In the genomic region with DNA sequence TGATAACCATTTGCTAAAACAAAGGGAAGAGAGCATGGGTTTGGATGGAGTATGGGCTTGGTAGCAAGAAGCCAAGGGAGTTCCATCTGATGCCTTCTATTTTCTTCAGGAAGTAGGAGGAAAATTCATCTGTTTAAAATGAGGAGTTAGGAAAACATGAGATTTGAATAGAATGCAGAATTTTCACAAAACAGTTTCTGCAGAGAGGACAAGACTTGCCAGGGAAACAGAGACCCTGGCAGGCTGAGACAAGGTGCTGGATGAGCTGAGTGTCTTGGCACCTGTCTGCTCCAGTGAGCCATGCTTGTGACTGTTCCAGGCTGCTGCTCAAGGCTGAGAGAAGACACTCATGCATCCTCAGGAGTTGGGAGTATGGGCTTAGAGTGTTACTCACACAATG, we compare ENCODE assay signal across 18 mouse cellular contexts.
"Had no signal": no experiment of that assay in that cellular context is flagged by ENCODE, and none has a peak within 500 bp of the region (broad histone marks: within the 10 kb centered on the region; RNA-seq: fewer than 3 reads in every experiment).

No protein-coding gene starts in this region.

- H3K4me1 ChIP-seq: intestine, embryonic 15.5 days; limb, embryonic 12.5 days; liver, embryonic 13.5 days; lung, embryonic 15.5 days; megakaryocyte, embryonic 14.5 days; neural tube, embryonic 12.5 days had no signal

- H3K9ac ChIP-seq: intestine, embryonic 15.5 days; limb, embryonic 12.5 days; liver, embryonic 13.5 days; liver, postnatal 0 days; lung, embryonic 15.5 days; midbrain, embryonic 15.5 days; neural tube, embryonic 12.5 days had no signal

- H3K27ac ChIP-seq: intestine, embryonic 15.5 days; limb, embryonic 12.5 days; liver, embryonic 13.5 days; lung, embryonic 15.5 days; macrophage; midbrain, embryonic 15.5 days; neural tube, embryonic 12.5 days had no signal

- H3K4me2 ChIP-seq: intestine, embryonic 15.5 days; limb, embryonic 12.5 days; liver, embryonic 13.5 days; lung, embryonic 15.5 days; midbrain, embryonic 11.5 days; midbrain, embryonic 15.5 days; neural tube, embryonic 12.5 days had no signal

- H3K4me3 ChIP-seq: intestine, embryonic 15.5 days; limb, embryonic 12.5 days; liver, embryonic 13.5 days; lung, embryonic 15.5 days; megakaryocyte, embryonic 14.5 days; midbrain, embryonic 15.5 days; neural tube, embryonic 12.5 days had no signal

- H3K9me3 ChIP-seq: intestine, embryonic 15.5 days; limb, embryonic 12.5 days; liver, embryonic 13.5 days; lung, embryonic 15.5 days; megakaryocyte, embryonic 14.5 days; midbrain, embryonic 15.5 days; neural tube, embryonic 12.5 days had no signal

- ATAC-seq: intestine, embryonic 15.5 days; liver, postnatal 0 days; midbrain, embryonic 15.5 days had no signal

- H3K27me3 ChIP-seq: intestine, embryonic 15.5 days; limb, embryonic 12.5 days; liver, embryonic 13.5 days; lung, embryonic 15.5 days; midbrain, embryonic 15.5 days; neural tube, embryonic 12.5 days had no signal

- H3K36me3 ChIP-seq: intestine, embryonic 15.5 days; limb, embryonic 12.5 days; liver, embryonic 13.5 days; lung, embryonic 15.5 days; midbrain, embryonic 15.5 days; neural tube, embryonic 12.5 days had no signal

- DNase-seq: kidney, adult 18-20 months; kidney, postnatal 25 days; layer of hippocampus, adult 9-11 months; liver; liver, embryonic 13.5 days; liver, postnatal 0 days; lung, postnatal 14 days; spleen, adult 18-20 months; thymus, adult 2 months; thymus, postnatal 25 days had no signal
